Mouse (Mus musculus) midbrain, embryonic 14.5 days (tissue): ENCODE data around the gene Mpped2. TPM values are rescaled to one million over a fixed set of nuclear protein-coding genes. Genes with fewer than 3 reads are reported as not detected.

Experiments used
- ATAC-seq: fragments of 200-750 bp; cut with Nextera tagmentation; 2 replicates; pipeline ENCODE4 v1.8.0; 2017; ENCODE audit warnings: moderate number of reproducible peaks, moderate library complexity; ENCODE audit not compliant: low FRiP score, low TSS enrichment
- DNase-seq: peaks from one replicate; pipeline ENCODE4 v3.0.0-alpha.2; 2015
- H3K27ac ChIP-seq: fragments of 300-500 bp; sonication (generic); replicated peaks from 2 replicates; pipeline ENCODE4 v1.5.1; 2014; ENCODE audit warnings: mild to moderate bottlenecking, low read depth, low read length, moderate library complexity
- H3K27me3 ChIP-seq: fragments of 300-500 bp; sonication (generic); 2 replicates; pipeline ENCODE4 v1.6.1; 2014; ENCODE audit warnings: low read length, control low read depth, mixed read lengths; ENCODE audit not compliant: control insufficient read depth, insufficient read depth
- H3K36me3 ChIP-seq: fragments of 300-500 bp; sonication (generic); 2 replicates; pipeline ENCODE4 v1.6.1; 2014; ENCODE audit warnings: low read length, control low read depth; ENCODE audit not compliant: control insufficient read depth, insufficient read depth
- H3K4me1 ChIP-seq: fragments of 300-500 bp; sonication (generic); 2 replicates; pipeline ENCODE4 v1.6.1; 2014; ENCODE audit warnings: mild to moderate bottlenecking, antibody characterized with exemption, low read length, control low read depth; ENCODE audit not compliant: control insufficient read depth, insufficient read depth
- H3K4me2 ChIP-seq: fragments of 300-500 bp; sonication (generic); 2 replicates; pipeline ENCODE4 v1.6.1; 2014; ENCODE audit warnings: mild to moderate bottlenecking, low read length, moderate library complexity
- H3K4me3 ChIP-seq: fragments of 300-500 bp; sonication (generic); replicated peaks from 2 replicates; pipeline ENCODE4 v1.5.1; 2014; ENCODE audit warnings: low read depth, low read length
- H3K9ac ChIP-seq: fragments of 300-500 bp; sonication (generic); replicated peaks from 2 replicates; pipeline ENCODE4 v1.6.1; 2014; ENCODE audit warnings: mild to moderate bottlenecking, low read length, moderate library complexity
- H3K9me3 ChIP-seq: fragments of 300-500 bp; sonication (generic); 2 replicates; pipeline ENCODE4 v1.6.1; 2016; ENCODE audit warnings: low read length, control low read depth, mixed read lengths; ENCODE audit not compliant: control insufficient read depth
- WGBS: fragments of 180-500 bp; shearing (Covaris S2); extraction: QIAGEN DNeasy Blood & Tissue Kit; methylation state at CpG from one replicate; pipeline ENCODE4 v1.1.7; 2014; 5-methylcytosine and 5-hydroxymethylcytosine counted together
- polyA plus RNA-seq: library from polyadenylated mRNA; unstranded; fragments of >200 nt; fragmentation: Nextera tagmentation; extraction: Ambion mirVana; gene quantifications from 2 replicates; pipeline ENCODE4 v1.2.1, GENCODE M21; 2014

The Mpped2 gene
- polyA plus RNA-seq, 1 experiment from 2014 or later, result 163 TPM

- Histone ChIP-seq H3K4me2 (no peak overlapping the region), H3K36me3 (peaks cover 10% of the 10 kb centered on the region; the same call in 1 of the 2 replicates), H3K27ac (no peak overlapping the region), H3K27me3 (no peaks in the 10 kb centered on the region), H3K4me1 (no peaks in the 10 kb centered on the region), H3K4me3 (no peak overlapping the region), H3K9me3 (no peaks in the 10 kb centered on the region), H3K9ac (no peak overlapping the region)
- 91% methylated on average over 1 of the region's 1 CpGs for WGBS
- ATAC-seq, result no peak
- no peak for DNase-seq
These were observed 52.3 kb downstream of the Mpped2 start for GRCm38 (mm10) chr2:106745364-106745763.

DNA sequence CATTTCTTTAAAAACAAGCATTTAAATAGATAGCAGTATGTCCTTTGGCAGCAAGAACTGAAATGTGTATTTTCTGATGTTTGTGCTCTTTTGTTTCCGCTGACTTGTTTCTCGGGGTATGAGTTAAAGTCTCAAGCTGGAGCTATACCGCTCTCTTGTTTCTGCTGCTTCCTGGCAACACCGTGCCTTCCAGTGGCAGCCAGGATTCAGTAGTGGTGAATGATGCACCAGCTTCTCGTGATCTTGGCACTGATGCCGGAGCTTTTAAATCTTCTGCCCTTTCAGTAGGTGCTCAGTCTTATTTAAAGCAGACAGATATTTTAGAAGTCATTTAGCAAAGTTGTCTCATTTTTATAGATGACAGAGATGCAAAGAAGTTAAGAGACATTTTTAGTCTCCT lies 53.1 kb downstream of the Mpped2 start:
- H3K4me3 ChIP-seq, result no peak overlapping the region
- no peak overlapping the region for H3K9ac ChIP-seq
- no peaks in the 10 kb centered on the region for H3K27me3 ChIP-seq
- 79% methylated on average over 6 of the region's 6 CpGs for WGBS
- H3K4me2 ChIP-seq, result no peak overlapping the region
- H3K27ac ChIP-seq, result no peak overlapping the region
- ATAC-seq (no peak), DNase-seq (no peak)
- H3K9me3 ChIP-seq, result no peaks in the 10 kb centered on the region
- peaks cover 10% of the 10 kb centered on the region; the same call in 1 of the 2 replicates for H3K36me3 ChIP-seq
- no peaks in the 10 kb centered on the region for H3K4me1 ChIP-seq

DNA sequence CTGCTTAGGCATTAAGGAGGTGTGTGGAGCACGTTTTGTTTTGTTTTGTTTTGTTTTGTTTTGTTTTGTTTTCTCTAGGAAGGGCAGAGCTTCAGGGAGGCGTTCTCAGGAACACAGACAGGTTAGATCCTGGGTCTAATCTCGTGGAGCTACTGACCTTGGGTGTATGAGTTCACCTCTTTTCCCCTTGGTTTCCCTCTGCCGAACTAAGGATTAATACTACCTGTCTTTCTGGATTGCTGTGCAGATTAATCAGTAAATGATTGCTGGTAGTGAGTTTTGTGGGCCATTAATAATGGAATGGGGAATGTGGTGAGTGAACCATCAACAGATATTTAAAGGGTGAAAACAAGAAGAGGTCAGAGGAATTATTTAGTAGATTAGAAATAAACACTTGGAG lies 53.8 kb downstream of the Mpped2 start:
- 79% methylated on average over 4 of the region's 4 CpGs for WGBS
- ATAC-seq (no peak), DNase-seq (no peak)
- no peaks in the 10 kb centered on the region for H3K4me1 ChIP-seq
- H3K4me3 ChIP-seq, result no peak overlapping the region
- H3K27me3 ChIP-seq, result no peaks in the 10 kb centered on the region
- H3K27ac ChIP-seq, result no peak overlapping the region
- H3K4me2 ChIP-seq, result no peak overlapping the region
- no peak overlapping the region for H3K9ac ChIP-seq
- no peaks in the 10 kb centered on the region for H3K9me3 ChIP-seq
- peaks cover 10% of the 10 kb centered on the region; the same call in 1 of the 2 replicates for H3K36me3 ChIP-seq

DNA sequence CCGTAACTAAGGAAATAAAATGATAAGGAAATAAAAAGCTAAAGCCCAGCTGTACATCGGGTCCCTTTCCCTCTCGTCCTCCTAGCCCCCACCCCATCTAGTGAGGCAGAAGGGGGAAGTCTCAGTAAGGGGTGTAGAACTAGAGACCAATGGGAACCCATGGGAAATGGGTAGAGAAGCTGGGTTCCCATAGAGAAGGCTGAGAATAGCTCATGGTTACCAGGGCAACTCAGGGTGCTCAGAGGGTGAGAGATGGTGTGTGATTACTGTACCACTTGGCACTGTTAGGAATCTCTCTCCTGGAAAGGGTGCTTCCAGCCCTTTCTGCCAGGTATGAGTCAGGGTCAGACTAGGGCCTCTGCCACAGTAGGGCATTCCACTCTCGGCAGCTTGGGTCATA lies 54.3 kb downstream of the Mpped2 start:
- DNase-seq (no peak), ATAC-seq (no peak)
- Histone ChIP-seq H3K27me3 (no peaks in the 10 kb centered on the region), H3K9ac (no peak overlapping the region), H3K4me1 (no peaks in the 10 kb centered on the region), H3K4me2 (no peak overlapping the region), H3K9me3 (no peaks in the 10 kb centered on the region), H3K27ac (no peak overlapping the region), H3K36me3 (peaks cover 10% of the 10 kb centered on the region; the same call in 1 of the 2 replicates), H3K4me3 (no peak overlapping the region)
- 90% methylated on average over 4 of the region's 4 CpGs for WGBS

GRCm38 (mm10) chr2:106750878-106751277 lies 57.8 kb downstream of the Mpped2 start:
- DNase-seq, result no peak
- no peak overlapping the region for H3K27ac ChIP-seq
- no peaks in the 10 kb centered on the region for H3K27me3 ChIP-seq
- no peak for ATAC-seq
- H3K9ac ChIP-seq, result no peak overlapping the region
- WGBS, result 32% methylated on average over 3 of the region's 3 CpGs
- no peaks in the 10 kb centered on the region for H3K9me3 ChIP-seq
- H3K4me1 ChIP-seq, result peaks cover 5% of the 10 kb centered on the region; the same call in 1 of the 2 replicates
- 0 out of 2 replicates have a peak, but pooled peaks cover 5% of the 10 kb centered on the region for H3K36me3 ChIP-seq
- no peak overlapping the region for H3K4me2 ChIP-seq
- H3K4me3 ChIP-seq, result no peak overlapping the region

DNA sequence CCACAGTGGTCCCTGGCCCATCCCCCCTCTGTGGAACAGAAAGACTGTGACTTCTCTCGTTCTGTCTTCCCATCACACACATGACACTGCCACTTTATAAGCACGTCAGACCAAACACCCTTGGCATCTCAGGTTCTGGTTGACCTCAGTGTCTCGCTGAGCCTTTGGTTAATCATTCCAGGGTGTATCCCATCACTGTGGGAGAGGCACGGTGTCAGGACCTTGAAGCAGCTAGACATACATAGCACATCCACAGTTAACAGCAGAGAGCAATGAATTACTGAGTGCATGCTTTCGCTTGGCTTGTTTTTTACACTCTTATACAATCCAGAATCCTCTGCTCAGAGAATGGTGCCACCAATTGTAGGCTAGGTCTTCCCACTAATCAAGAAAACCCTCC lies 60.6 kb downstream of the Mpped2 start:
- Histone ChIP-seq H3K4me2 (no peak overlapping the region), H3K27me3 (no peaks in the 10 kb centered on the region), H3K4me3 (no peak overlapping the region), H3K9me3 (no peaks in the 10 kb centered on the region), H3K36me3 (0 out of 2 replicates have a peak, but pooled peaks cover 5% of the 10 kb centered on the region), H3K4me1 (peaks cover 12% of the 10 kb centered on the region; the same call in 1 of the 2 replicates), H3K27ac (no peak overlapping the region), H3K9ac (no peak overlapping the region)
- WGBS, result 86% methylated on average over 5 of the region's 5 CpGs
- ATAC-seq, result no peak
- DNase-seq, result no peak

GRCm38 (mm10) chr2:106754696-106755095 lies 61.6 kb downstream of the Mpped2 start:
- ATAC-seq (no peak), DNase-seq (no peak)
- Histone ChIP-seq H3K4me2 (no peak overlapping the region), H3K27me3 (no peaks in the 10 kb centered on the region), H3K4me1 (peaks cover 12% of the 10 kb centered on the region; the same call in 1 of the 2 replicates), H3K9me3 (no peaks in the 10 kb centered on the region), H3K36me3 (0 out of 2 replicates have a peak, but pooled peaks cover 2% of the 10 kb centered on the region), H3K27ac (no peak overlapping the region), H3K4me3 (no peak overlapping the region), H3K9ac (no peak overlapping the region)
- WGBS, result 74% methylated on average over 5 of the region's 5 CpGs

GRCm38 (mm10) chr2:106756354-106757103 lies 63.5 kb downstream of the Mpped2 start:
- ATAC-seq, result no peak
- H3K36me3 ChIP-seq, result 0 out of 2 replicates have a peak, but pooled peaks cover 2% of the 10 kb centered on the region
- WGBS, result 29% methylated on average over 13 of the region's 13 CpGs
- no peak overlapping the region for H3K9ac ChIP-seq
- no peak for DNase-seq
- no peak overlapping the region for H3K4me3 ChIP-seq
- H3K27ac ChIP-seq, result no peak overlapping the region
- H3K9me3 ChIP-seq, result no peaks in the 10 kb centered on the region
- peaks cover 12% of the 10 kb centered on the region; the same call in 1 of the 2 replicates for H3K4me1 ChIP-seq
- H3K27me3 ChIP-seq, result no peaks in the 10 kb centered on the region
- no peak overlapping the region for H3K4me2 ChIP-seq

GRCm38 (mm10) chr2:106762920-106763319 lies 69.9 kb downstream of the Mpped2 start:
- DNase-seq (no peak), ATAC-seq (no peak)
- WGBS, result 88% methylated on average over 8 of the region's 8 CpGs
- Histone ChIP-seq H3K4me1 (no peaks in the 10 kb centered on the region), H3K4me3 (no peak overlapping the region), H3K36me3 (no peaks in the 10 kb centered on the region; the same call in 1 of the 2 replicates), H3K9ac (no peak overlapping the region), H3K27ac (no peak overlapping the region), H3K27me3 (no peaks in the 10 kb centered on the region), H3K4me2 (no peak overlapping the region), H3K9me3 (no peaks in the 10 kb centered on the region)
